Mouse (Mus musculus): ENCODE results near the gene Psg16.

DNA sequence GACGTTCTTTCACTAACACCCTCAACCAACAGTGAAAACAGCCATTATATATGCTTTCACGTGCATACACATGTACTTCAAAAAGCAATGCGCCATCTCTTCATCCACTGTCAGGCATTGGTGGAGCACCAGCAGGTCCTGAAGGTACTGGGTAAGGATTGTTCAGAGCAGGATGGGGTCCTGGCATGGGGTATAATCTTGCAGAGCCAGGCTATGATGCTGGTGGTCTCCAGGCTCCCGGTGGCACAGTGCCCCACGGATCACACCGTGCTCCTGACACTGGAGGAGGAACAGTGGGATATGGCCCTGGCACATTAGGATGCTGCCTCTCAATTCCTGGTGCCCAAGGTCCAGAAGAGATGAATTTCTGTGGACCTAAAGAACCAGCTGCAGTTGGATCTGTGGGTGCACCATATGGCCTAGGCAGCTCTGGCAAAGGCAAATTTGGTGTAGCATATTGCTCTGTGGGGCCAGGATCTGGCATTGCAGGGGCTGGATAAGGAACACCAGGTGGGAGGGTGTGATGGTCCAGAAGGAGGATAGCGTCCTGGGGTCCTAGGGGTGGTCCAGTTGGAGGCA is 4.3 kb downstream of the Psg16 start:
- no peak for TF ChIP-seq CTCF (IDR thresholded peaks at IDR 0.05; ENCODE audit: extremely low read depth, insufficient read depth, low read length)
- no peak for TF ChIP-seq POLR2A (IDR thresholded peaks at IDR 0.05; ENCODE audit: extremely low read depth, insufficient read depth, low read length)

All from cortical plate, adult 2 months (tissue).